Mouse (Mus musculus): ENCODE data around the gene Gm42669. TPM values are rescaled to one million over a fixed set of nuclear protein-coding genes. Genes with fewer than 3 reads are reported as not detected.

The Gm42669 gene
- polyA plus RNA-seq (2012; rRNA removed): 0.02 and 0.05 TPM in 2 replicates

GRCm38 (mm10) chr5:107507321-107507720 is at the start of gene Gm42669:
Gene Gm42669, plus strand, starts transcription at chr5:107507621.

GRCm38 (mm10) chr5:107534581-107534980 is 27.2 kb downstream of the Gm42669 start, which contains the start of gene 1700028K03Rik:
Gene 1700028K03Rik, plus strand, starts transcription at chr5:107534709.

DNA sequence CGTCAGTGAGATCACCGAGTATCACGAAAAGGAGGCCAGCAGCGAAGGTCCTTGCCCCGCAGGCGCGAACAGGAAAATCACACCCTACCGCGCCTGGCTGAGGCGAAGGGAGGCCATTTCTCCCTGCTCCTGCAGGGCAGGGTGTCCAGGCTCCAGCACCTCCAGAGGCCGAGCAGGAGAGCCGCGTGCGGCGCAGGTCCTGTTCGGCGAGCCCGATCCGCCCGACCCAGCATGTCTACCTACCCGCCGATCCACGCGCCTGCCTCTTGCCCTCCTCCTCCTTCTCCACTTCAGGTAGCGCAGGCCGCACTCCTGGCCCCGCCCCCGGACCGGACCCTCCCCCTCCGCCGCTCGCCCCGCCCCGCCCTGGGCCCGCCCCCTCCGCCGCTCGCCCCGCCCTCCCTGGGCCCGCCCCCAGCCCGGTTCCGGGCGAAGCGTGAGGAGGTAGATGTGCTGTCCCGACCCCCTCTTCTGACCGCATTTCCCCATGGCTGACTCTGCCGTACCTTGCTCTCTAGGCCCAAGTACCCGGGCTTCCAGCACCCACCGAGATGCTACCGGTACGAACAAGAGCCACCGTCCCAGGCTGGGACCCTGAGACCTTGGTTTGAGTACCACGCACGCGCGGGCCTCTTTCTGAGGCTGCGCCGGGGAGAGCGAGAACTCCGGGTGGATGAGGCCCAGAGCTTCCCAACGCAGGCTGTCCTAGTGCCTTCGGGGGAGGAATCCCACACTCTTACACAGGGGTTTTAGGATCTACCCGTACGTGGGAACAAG is 90.1 kb downstream of the Gm42669 start, which contains the start of the genes Rpap2 and Glmn:
Gene Rpap2, plus strand, starts transcription at position 73 of the 777 bp plus-strand sequence.
Gene Glmn, minus strand, starts transcription at position 588 of the 777 bp plus-strand sequence.

Other genes with a start within 250 kb of the Gm42669 start
- 3.8 and 4.6 TPM in 2 replicates for gene Tgfbr3, start 218.0 kb upstream of the Gm42669 start, polyA plus RNA-seq (2012; rRNA removed)
- 0.15 TPM in 2 replicates for gene Brdt, start 176.5 kb upstream of the Gm42669 start, polyA plus RNA-seq (2012; rRNA removed)
- gene Ephx4, start 104.9 kb upstream of the Gm42669 start, polyA plus RNA-seq (2012; rRNA removed): 0.03 and 0.06 TPM in 2 replicates
- gene Lpcat2b, start 76.1 kb upstream of the Gm42669 start, polyA plus RNA-seq (2012; rRNA removed): not detected in 2 replicates
- gene Btbd8, start 69.6 kb upstream of the Gm42669 start, polyA plus RNA-seq (2012; rRNA removed): 1.2 and 1.3 TPM in 2 replicates
- gene 1700028K03Rik, start 27.1 kb downstream of the Gm42669 start, polyA plus RNA-seq (2012; rRNA removed): 0.01 and 0.03 TPM in 2 replicates
- 3.0 and 3.1 TPM in 2 replicates for gene Rpap2, start 89.8 kb downstream of the Gm42669 start, polyA plus RNA-seq (2012; rRNA removed)
- gene Glmn, start 90.3 kb downstream of the Gm42669 start, polyA plus RNA-seq (2012; rRNA removed): 3.9 and 4.2 TPM in 2 replicates
- gene Gfi1, start 218.4 kb downstream of the Gm42669 start, polyA plus RNA-seq (2012; rRNA removed): 2.1 and 3.1 TPM in 2 replicates